In the genomic region with DNA sequence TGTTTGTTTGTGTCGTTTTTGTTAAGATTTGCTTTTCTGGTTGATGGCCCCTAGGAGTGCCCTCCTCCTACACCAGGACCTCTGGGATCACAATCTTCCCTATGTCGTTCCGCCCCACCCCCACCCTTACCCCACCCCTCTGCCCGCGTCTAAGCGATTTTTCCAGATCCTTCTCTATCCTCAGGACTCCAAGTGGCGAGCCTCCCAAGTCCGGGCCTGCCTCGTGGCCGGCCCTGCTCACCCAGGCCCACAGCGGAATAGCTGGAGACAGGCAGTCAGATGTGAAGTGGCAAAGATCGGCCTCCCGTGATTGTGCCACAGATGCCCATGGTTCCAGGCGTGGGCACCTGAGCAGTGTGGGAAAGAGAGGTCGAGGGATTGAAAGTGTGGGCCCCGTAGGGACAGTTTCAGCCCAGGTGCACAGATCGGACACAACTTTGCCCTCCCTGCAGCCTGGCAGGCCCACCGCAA, we compare ENCODE assay signal across 8 mouse cellular contexts. TPM values are rescaled to one million over a fixed set of nuclear protein-coding genes. Genes with fewer than 3 reads are reported as not detected.
DNase-seq lines count a peak whose midpoint lies in the region; ATAC-seq and TF ChIP-seq lines count a peak whose summit lies in the region.

No protein-coding gene starts in this region.

- H3K4me1 ChIP-seq in liver, embryonic 12.5 days: peaks cover 46% of the 10 kb centered on the region
- peaks cover 9% of the 10 kb centered on the region for H3K4me1 ChIP-seq in stomach, embryonic 14.5 days (ENCODE audit: control insufficient read depth, insufficient read depth, low read length)

- WGBS in liver, embryonic 12.5 days (ENCODE audit: insufficient replicate concordance): 24% methylated on average over 18 of the region's 18 CpGs
- 24% methylated on average over 18 of the region's 18 CpGs for WGBS in stomach, embryonic 14.5 days

- no peak for DNase-seq in layer of hippocampus, adult 2 months (ENCODE audit: low spot score in 2 of 2)
- DNase-seq in layer of hippocampus, postnatal 25 days (ENCODE audit: extremely low spot score in 1 of 2, low spot score in 1 of 2): no peak
- peak; percentile 70 for DNase-seq in cerebellum, adult 9-10 months
- peak; percentile 31 to 37 for DNase-seq in heart, postnatal 36 days
- DNase-seq in left cerebral cortex, postnatal 14 days (ENCODE audit: low spot score in 2 of 2): no peak
- DNase-seq in frontal cortex, postnatal 25 days (ENCODE audit: low spot score in 2 of 2): no peak

- H3K27ac ChIP-seq in layer of hippocampus, adult 2 months: peak overlapping the region; percentile 57
- H3K27ac ChIP-seq in liver, embryonic 12.5 days: peak overlapping the region; percentile 93
- peak overlapping the region; percentile 97 for H3K27ac ChIP-seq in stomach, embryonic 14.5 days (ENCODE audit: low read length)

- intact Hi-C loops in heart, postnatal 36 days (cut with DNase I): loop anchor here (10.0 kb wide), 1 partner anchor 1096 kb away; a partner anchor contains a TSS
- intact Hi-C loops in left cerebral cortex, postnatal 14 days (cut with DNase I): no loop called here

- peak overlapping the region; percentile 92 for H3K4me3 ChIP-seq in layer of hippocampus, adult 2 months
- H3K4me3 ChIP-seq in liver, embryonic 12.5 days: peak overlapping the region; percentile 89
- H3K4me3 ChIP-seq in stomach, embryonic 14.5 days (ENCODE audit: low read depth, low read length): peak overlapping the region; percentile 96

- peaks cover 28% of the 10 kb centered on the region for H3K36me3 ChIP-seq in liver, embryonic 12.5 days
- peaks cover 20% of the 10 kb centered on the region for H3K36me3 ChIP-seq in stomach, embryonic 14.5 days (ENCODE audit: control insufficient read depth, insufficient read depth, low read length)

- no peak for TF ChIP-seq CTCF in layer of hippocampus, adult 2 months (conservative IDR thresholded peaks at IDR 0.05)

- no peaks in the 10 kb centered on the region for H3K9me3 ChIP-seq in liver, embryonic 12.5 days (replicated peaks)
- H3K9me3 ChIP-seq in stomach, embryonic 14.5 days (ENCODE audit: control insufficient read depth, low read depth, low read length): no peaks in the 10 kb centered on the region

- no peaks in the 10 kb centered on the region for H3K27me3 ChIP-seq in liver, embryonic 12.5 days (replicated peaks)
- H3K27me3 ChIP-seq in stomach, embryonic 14.5 days (ENCODE audit: control insufficient read depth, insufficient read depth, low read length): no peaks in the 10 kb centered on the region

- peak; percentile 61 for ATAC-seq in liver, embryonic 12.5 days
- peak; percentile 63; the same call in 1 of the 2 replicates for ATAC-seq in stomach, embryonic 14.5 days (ENCODE audit: insufficient number of reproducible peaks, insufficient read depth, low FRiP score, low read depth)

- peak overlapping the region; percentile 94 for H3K4me2 ChIP-seq in liver, embryonic 12.5 days
- H3K4me2 ChIP-seq in stomach, embryonic 14.5 days (replicated peaks; ENCODE audit: low read depth, low read length): peak overlapping the region; percentile 71

- peak overlapping the region; percentile 72 for H3K9ac ChIP-seq in liver, embryonic 12.5 days
- H3K9ac ChIP-seq in stomach, embryonic 14.5 days (replicated peaks; ENCODE audit: low read depth, low read length): peak overlapping the region; percentile 91

RNA-seq across cellular contexts. Expression of a gene that starts 0.4 kb away (rescaled TPM):
- total RNA-seq in layer of hippocampus, adult 2 months (2021): 100 to 1,000 TPM; 105 to 115 TPM
- total RNA-seq in layer of hippocampus, postnatal 25 days (2021): 100 to 1,000 TPM; 107 to 120 TPM
- 100 to 1,000 TPM; 320 to 392 TPM for total RNA-seq in heart, postnatal 36 days (2021)
- 332 and 346 TPM in 2 replicates for polyA plus RNA-seq in liver, embryonic 12.5 days (2016; fragmentation: Nextera tagmentation; extraction: Ambion mirVana)
- polyA plus RNA-seq in stomach, embryonic 14.5 days (2014; fragmentation: Nextera tagmentation; extraction: Ambion mirVana): 392 and 413 TPM in 2 replicates
- 100 to 1,000 TPM; 112 TPM for total RNA-seq in left cerebral cortex, postnatal 14 days (2021)

RNA-seq across cellular contexts. Expression of a gene that starts 14.2 kb away (rescaled TPM):
- total RNA-seq in layer of hippocampus, adult 2 months (2021): 10 to 100 TPM; 23.8 to 28.6 TPM
- 10 to 100 TPM; 19.8 to 25.3 TPM for total RNA-seq in layer of hippocampus, postnatal 25 days (2021)
- 10 to 100 TPM; 16.7 to 17.9 TPM for total RNA-seq in heart, postnatal 36 days (2021)
- 18.5 and 20.3 TPM in 2 replicates for polyA plus RNA-seq in liver, embryonic 12.5 days (2016; fragmentation: Nextera tagmentation; extraction: Ambion mirVana)
- 33.4 and 39.0 TPM in 2 replicates for polyA plus RNA-seq in stomach, embryonic 14.5 days (2014; fragmentation: Nextera tagmentation; extraction: Ambion mirVana)
- 10 to 100 TPM; 17.5 to 24.4 TPM for total RNA-seq in left cerebral cortex, postnatal 14 days (2021)

RNA-seq across cellular contexts. Expression of a gene that starts 39.8 kb away (rescaled TPM):
- total RNA-seq in layer of hippocampus, adult 2 months (2021): 10 to 100 TPM; 18.4 to 20.3 TPM
- total RNA-seq in layer of hippocampus, postnatal 25 days (2021): 10 to 100 TPM; 15.6 to 18.6 TPM
- 1 to 10 TPM; 1.4 TPM for total RNA-seq in heart, postnatal 36 days (2021)
- 1.3 and 1.6 TPM in 2 replicates for polyA plus RNA-seq in liver, embryonic 12.5 days (2016; fragmentation: Nextera tagmentation; extraction: Ambion mirVana)
- 5.8 and 7.4 TPM in 2 replicates for polyA plus RNA-seq in stomach, embryonic 14.5 days (2014; fragmentation: Nextera tagmentation; extraction: Ambion mirVana)
- total RNA-seq in left cerebral cortex, postnatal 14 days (2021): 1 to 10 TPM; 7.8 to 8.0 TPM

Comparison
In these comparisons a context has a peak if more than half of its experiments do, and no peak if none do; other contexts are left out.
1. DNase-seq: peak in cerebellum, adult 9-10 months (single experiment) and heart, postnatal 36 days (2 of 2); none in layer of hippocampus, adult 2 months (0 of 2), layer of hippocampus, postnatal 25 days (0 of 2), left cerebral cortex, postnatal 14 days (0 of 2) and frontal cortex, postnatal 25 days (0 of 2).
2. Peak in every context shown above with its lines, with median percentiles within 50 percentile points of each other: H3K27ac ChIP-seq and H3K4me3 ChIP-seq.